Mouse (Mus musculus) heart, embryonic 10.5 days (tissue): ENCODE data around the gene Col24a1. TPM values are rescaled to one million over a fixed set of nuclear protein-coding genes. Genes with fewer than 3 reads are reported as not detected.

Source experiments
- DNase-seq: peaks from one replicate; pipeline ENCODE4 v3.0.0-alpha.2; 2017; ENCODE audit warnings: low spot score
- H3K27ac ChIP-seq: fragments of 300-500 bp; sonication (generic); 2 replicates; pipeline ENCODE4 v1.5.1; 2016; ENCODE audit warnings: mild to moderate bottlenecking
- H3K27me3 ChIP-seq: fragments of 300-500 bp; sonication (generic); 2 replicates; pipeline ENCODE4 v1.6.1; 2016; ENCODE audit warnings: mild to moderate bottlenecking; ENCODE audit not compliant: poor library complexity, insufficient read depth, severe bottlenecking
- H3K36me3 ChIP-seq: fragments of 300-500 bp; sonication (generic); 2 replicates; pipeline ENCODE4 v1.6.1; 2016; ENCODE audit warnings: mild to moderate bottlenecking, moderate library complexity
- H3K4me1 ChIP-seq: fragments of 300-500 bp; sonication (generic); 2 replicates; pipeline ENCODE4 v1.6.1; 2016; ENCODE audit warnings: mild to moderate bottlenecking
- H3K4me3 ChIP-seq: fragments of 300-500 bp; sonication (generic); 2 replicates; pipeline ENCODE4 v1.5.1; 2016; ENCODE audit warnings: mild to moderate bottlenecking, moderate library complexity
- H3K9me3 ChIP-seq: fragments of 300-500 bp; sonication (generic); 2 replicates; pipeline ENCODE4 v1.6.1; 2016; ENCODE audit warnings: mild to moderate bottlenecking, moderate library complexity
- WGBS: fragments of 180-500 bp; shearing (Covaris S2); methylation state at CpG from one replicate; pipeline ENCODE4 v1.1.7; 2016; 5-methylcytosine and 5-hydroxymethylcytosine counted together
- polyA plus RNA-seq: library from polyadenylated mRNA; unstranded; fragments of >200 nt; fragmentation: Nextera tagmentation; extraction: Ambion mirVana; gene quantifications from 2 replicates; pipeline ENCODE4 v1.2.1, GENCODE M21; 2016

Col24a1 gene
- polyA plus RNA-seq = 0.34 and 0.63 TPM in 2 replicates

DNA sequence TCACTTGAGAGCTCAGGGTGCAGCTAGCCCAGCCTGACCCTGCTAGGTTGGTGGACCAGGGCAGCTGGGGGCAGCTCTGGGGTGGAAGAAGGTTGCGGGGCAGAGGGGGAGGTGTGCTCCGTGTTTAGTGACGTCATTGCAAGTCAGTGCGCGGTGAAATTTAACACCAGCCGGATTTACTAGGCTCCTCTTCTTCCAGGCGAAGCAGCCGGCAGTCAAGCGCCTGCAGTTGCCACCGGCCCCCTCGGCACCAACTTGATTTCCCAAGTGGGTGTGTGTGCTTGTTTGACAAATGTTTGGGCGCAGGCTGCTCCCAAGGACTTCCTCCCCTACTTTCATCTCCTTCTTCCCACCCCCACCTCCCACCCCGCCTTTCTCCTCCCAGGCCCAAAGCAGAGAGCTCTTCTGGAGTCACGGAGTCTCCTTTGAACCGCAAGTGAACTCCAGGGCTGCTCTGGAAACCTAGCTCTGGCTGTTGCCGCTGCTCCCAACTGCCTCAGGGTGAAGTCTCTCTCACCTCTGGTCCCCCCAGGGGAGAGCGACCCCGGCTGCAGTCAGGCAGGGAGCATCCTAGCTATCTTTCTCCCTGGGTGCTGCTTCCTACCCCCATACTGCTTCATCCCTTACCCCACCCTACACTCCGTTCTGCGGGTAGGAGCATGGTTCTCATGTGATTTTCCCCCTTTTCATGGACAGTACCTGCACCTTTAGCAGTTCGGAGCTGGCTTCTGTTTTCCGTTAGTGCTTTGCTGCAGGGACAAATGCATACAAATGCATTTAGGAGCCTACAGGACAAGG is at the start of gene Col24a1:
Gene Col24a1, plus strand, starts transcription at position 136 of the 798 bp plus-strand sequence.
- H3K9me3 ChIP-seq = no peaks in the 10 kb centered on the region
- peaks cover 21% of the 10 kb centered on the region for H3K4me1 ChIP-seq
- H3K27me3 ChIP-seq = peaks cover 23% of the 10 kb centered on the region
- DNase-seq = peak; percentile 75
- H3K36me3 ChIP-seq = no peaks in the 10 kb centered on the region
- H3K4me3 ChIP-seq = peak within 1 kb of the TSS; percentile 62
- peak within 1 kb of the TSS; percentile 60 for H3K27ac ChIP-seq
- WGBS = under 1% methylated on average over 22 of the region's 22 CpGs

DNA sequence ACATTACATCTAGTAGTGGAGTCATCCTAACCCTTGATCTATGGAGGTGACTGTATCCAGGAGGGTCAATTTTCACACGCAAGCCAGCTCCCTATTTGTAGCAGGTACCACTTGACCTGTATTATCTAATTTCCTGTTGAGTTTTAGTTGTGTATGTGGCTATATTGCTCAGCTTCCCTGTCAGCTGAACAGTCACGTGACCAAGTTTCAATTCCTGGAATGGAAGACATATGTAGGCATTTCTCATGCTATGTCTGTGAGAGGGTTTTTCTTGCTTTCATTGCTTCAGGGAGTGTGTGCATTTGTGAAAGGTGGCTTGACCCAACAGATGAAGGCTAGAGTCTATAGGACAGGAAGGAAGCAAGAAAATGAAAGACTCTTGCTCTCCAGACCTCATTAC is 44.2 kb upstream of the Col24a1 start:
- no peaks in the 10 kb centered on the region for H3K4me1 ChIP-seq
- H3K9me3 ChIP-seq = no peaks in the 10 kb centered on the region
- no peak overlapping the region for H3K27ac ChIP-seq
- DNase-seq = no peak
- H3K27me3 ChIP-seq = no peaks in the 10 kb centered on the region
- no peak overlapping the region for H3K4me3 ChIP-seq
- 78% methylated on average over 2 of the region's 2 CpGs for WGBS
- no peaks in the 10 kb centered on the region for H3K36me3 ChIP-seq

DNA sequence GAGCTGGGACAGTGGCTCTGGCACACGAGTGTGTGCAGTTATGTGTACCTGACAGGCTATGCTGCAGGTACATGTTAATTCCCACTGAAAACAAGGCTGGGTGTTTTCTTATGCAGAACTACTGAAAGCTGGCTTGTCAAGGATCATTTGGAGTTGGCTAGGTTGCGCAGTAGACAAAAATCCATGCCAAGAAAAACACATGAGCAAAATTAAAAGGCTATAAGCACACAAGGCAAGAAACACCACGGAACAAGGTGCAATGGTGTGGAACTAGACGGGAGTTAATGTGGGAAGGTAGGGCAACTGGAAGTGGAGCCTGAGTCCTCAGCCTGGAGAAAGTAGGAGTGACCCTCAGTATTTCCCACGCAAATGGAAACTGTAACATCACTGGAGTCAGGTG is 39.2 kb upstream of the Col24a1 start:
- H3K4me1 ChIP-seq = no peaks in the 10 kb centered on the region
- WGBS = 88% methylated on average over 5 of the region's 5 CpGs
- no peaks in the 10 kb centered on the region for H3K9me3 ChIP-seq
- DNase-seq = no peak
- no peaks in the 10 kb centered on the region for H3K27me3 ChIP-seq
- no peaks in the 10 kb centered on the region for H3K36me3 ChIP-seq
- no peak overlapping the region for H3K4me3 ChIP-seq
- no peak overlapping the region for H3K27ac ChIP-seq

GRCm38 (mm10) chr3:145254764-145255396 is 37.4 kb upstream of the Col24a1 start:
- Histone ChIP-seq H3K36me3 (no peaks in the 10 kb centered on the region), H3K4me1 (no peaks in the 10 kb centered on the region), H3K4me3 (no peak overlapping the region), H3K27ac (no peak overlapping the region), H3K27me3 (no peaks in the 10 kb centered on the region), H3K9me3 (no peaks in the 10 kb centered on the region)
- WGBS = 64% methylated on average over 3 of the region's 3 CpGs
- DNase-seq = no peak

DNA sequence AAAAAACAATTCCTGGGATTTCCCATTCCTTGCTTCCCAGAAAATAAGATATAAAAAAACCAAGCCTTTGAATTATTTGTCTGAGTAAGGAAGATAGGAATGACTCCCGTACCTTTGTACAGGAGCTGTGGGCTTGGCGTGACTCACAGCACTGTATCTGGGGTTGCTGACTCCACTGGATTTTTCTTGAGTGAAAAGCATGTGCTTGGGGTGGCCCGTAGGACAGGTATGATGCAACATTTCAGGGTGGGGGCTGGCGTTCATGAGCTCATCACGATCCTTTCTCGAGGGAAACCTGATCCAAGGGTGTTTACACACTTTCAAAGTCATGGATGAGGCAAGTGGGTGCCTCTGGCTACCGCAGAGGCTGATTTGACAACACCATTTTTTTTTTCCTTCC is 35.6 kb upstream of the Col24a1 start:
- no peaks in the 10 kb centered on the region for H3K27me3 ChIP-seq
- H3K4me1 ChIP-seq = no peaks in the 10 kb centered on the region
- H3K4me3 ChIP-seq = no peak overlapping the region
- no peak for DNase-seq
- no peaks in the 10 kb centered on the region for H3K36me3 ChIP-seq
- WGBS = 73% methylated on average over 7 of the region's 7 CpGs
- H3K9me3 ChIP-seq = no peaks in the 10 kb centered on the region
- H3K27ac ChIP-seq = no peak overlapping the region

DNA sequence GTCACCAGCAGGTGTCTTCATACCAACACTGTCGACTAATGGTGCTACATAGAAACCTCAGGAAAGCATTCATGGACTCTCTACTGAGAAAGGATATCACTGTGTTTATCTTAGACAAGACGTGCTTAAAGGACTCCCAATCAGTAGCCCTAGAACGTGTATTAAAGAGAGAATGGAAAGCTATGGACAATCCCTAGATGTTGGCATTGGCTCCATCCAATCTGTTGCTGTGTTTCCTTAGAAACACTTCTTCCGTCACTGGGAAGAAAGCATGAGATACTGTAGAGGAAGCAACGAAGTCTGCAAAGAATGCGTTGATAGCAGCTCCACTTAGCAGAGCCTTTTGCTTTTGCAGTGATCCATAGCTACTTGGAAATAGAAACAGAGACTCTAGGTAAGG is 32.6 kb upstream of the Col24a1 start:
- WGBS = 54% methylated on average over 6 of the region's 6 CpGs
- no peak overlapping the region for H3K4me3 ChIP-seq
- no peaks in the 10 kb centered on the region for H3K4me1 ChIP-seq
- no peaks in the 10 kb centered on the region for H3K36me3 ChIP-seq
- no peaks in the 10 kb centered on the region for H3K27me3 ChIP-seq
- H3K27ac ChIP-seq = no peak overlapping the region
- no peak for DNase-seq
- no peaks in the 10 kb centered on the region for H3K9me3 ChIP-seq

GRCm38 (mm10) chr3:145263131-145263530 is 29.1 kb upstream of the Col24a1 start:
- Histone ChIP-seq H3K9me3 (no peaks in the 10 kb centered on the region), H3K4me1 (no peaks in the 10 kb centered on the region), H3K27ac (no peak overlapping the region), H3K27me3 (no peaks in the 10 kb centered on the region), H3K4me3 (no peak overlapping the region), H3K36me3 (no peaks in the 10 kb centered on the region)
- DNase-seq = no peak
- WGBS = 72% methylated on average over 4 of the region's 4 CpGs

DNA sequence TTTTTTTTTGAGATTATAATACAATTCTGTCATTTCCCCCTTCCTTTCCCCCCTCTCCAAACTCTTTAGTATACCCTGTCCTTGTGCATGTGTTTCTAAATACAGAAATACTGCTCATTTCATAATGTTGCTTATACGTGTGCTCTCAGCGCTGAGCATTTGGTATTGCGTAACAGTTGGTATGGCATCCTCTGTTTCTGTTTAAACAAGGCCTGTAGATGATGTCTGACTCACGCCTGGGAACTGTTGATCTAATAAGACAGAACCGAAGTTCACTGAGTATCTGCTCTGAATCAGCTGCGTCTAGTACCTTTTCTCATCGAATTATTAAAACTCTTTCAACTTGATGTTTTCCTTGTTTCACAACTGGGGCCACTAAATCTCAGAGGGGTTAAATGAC is 24.2 kb upstream of the Col24a1 start:
- Histone ChIP-seq H3K4me1 (no peaks in the 10 kb centered on the region), H3K27me3 (no peaks in the 10 kb centered on the region), H3K27ac (no peak overlapping the region), H3K36me3 (no peaks in the 10 kb centered on the region), H3K9me3 (no peaks in the 10 kb centered on the region), H3K4me3 (no peak overlapping the region)
- DNase-seq = no peak
- 83% methylated on average over 7 of the region's 7 CpGs for WGBS

- Histone ChIP-seq H3K4me3 (no peak overlapping the region), H3K27me3 (no peaks in the 10 kb centered on the region), H3K4me1 (no peaks in the 10 kb centered on the region), H3K27ac (no peak overlapping the region), H3K36me3 (no peaks in the 10 kb centered on the region), H3K9me3 (no peaks in the 10 kb centered on the region)
- DNase-seq = no peak
- WGBS = 66% methylated on average over 6 of the region's 6 CpGs
These were observed 18.1 kb upstream of the Col24a1 start for GRCm38 (mm10) chr3:145274191-145274590.

DNA sequence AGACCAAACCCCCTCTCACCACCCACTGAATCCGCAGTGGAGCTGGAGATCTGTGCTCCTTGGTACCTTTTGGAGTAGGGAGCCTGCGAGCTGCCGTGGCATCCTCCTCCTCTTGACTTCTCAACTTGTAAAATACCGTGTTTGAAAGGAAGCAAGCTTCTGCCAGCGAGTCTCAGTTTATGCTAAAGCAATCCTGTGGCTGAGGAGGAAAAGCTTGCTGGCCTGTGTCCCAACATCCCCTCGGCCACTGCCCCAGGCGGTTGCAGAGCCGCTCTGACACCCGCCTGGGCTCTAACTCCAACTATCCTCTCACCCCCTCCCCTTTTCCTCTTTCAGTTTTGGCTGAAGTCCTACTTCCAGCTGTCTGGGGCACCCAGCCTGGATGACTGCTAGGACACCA is 935 bp downstream of the Col24a1 start:
- Histone ChIP-seq H3K9me3 (no peaks in the 10 kb centered on the region), H3K4me1 (peaks cover 21% of the 10 kb centered on the region), H3K27me3 (peaks cover 23% of the 10 kb centered on the region), H3K27ac (peak overlapping the region; percentile 60), H3K4me3 (peak overlapping the region; percentile 62), H3K36me3 (no peaks in the 10 kb centered on the region)
- DNase-seq = no peak
- under 1% methylated on average over 9 of the region's 9 CpGs for WGBS

DNA sequence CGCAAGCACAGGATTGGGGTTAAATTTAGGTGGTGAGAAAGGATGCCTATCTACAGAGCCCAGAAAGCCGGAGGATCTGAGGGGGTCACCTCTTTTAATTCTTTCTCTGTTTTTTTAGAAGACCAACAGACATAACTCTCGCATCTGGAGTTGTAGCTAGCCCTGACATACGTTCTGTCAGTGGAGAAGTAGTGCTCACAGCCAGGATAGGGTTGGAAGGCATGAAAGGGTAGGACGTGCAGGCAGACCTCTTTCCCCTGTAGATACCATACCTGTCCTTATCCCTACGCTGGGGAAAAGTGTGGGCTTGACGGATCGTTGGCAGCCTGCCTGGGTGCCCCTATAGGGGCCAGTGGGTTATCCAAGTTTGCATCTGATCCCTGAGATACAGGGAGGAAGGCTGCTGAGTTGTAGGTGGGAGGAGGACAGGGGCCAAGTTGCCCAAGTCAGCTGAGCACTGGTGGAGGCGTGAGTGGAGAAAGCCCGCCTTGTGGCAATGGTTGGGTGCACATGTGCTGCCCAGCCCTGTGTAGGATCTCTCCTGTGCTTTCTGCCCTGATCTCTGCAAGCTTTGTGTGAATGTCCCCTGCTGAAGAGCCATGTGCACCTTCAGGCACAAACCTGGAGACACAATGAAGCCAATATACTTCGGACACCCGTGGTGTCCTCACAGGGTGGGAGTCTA is 1.5 kb downstream of the Col24a1 start:
- Histone ChIP-seq H3K27ac (no peak overlapping the region), H3K36me3 (no peaks in the 10 kb centered on the region), H3K27me3 (peaks cover 23% of the 10 kb centered on the region), H3K4me3 (peak overlapping the region; percentile 62), H3K4me1 (peaks cover 21% of the 10 kb centered on the region), H3K9me3 (no peaks in the 10 kb centered on the region)
- DNase-seq = no peak
- 45% methylated on average over 12 of the region's 12 CpGs for WGBS

DNA sequence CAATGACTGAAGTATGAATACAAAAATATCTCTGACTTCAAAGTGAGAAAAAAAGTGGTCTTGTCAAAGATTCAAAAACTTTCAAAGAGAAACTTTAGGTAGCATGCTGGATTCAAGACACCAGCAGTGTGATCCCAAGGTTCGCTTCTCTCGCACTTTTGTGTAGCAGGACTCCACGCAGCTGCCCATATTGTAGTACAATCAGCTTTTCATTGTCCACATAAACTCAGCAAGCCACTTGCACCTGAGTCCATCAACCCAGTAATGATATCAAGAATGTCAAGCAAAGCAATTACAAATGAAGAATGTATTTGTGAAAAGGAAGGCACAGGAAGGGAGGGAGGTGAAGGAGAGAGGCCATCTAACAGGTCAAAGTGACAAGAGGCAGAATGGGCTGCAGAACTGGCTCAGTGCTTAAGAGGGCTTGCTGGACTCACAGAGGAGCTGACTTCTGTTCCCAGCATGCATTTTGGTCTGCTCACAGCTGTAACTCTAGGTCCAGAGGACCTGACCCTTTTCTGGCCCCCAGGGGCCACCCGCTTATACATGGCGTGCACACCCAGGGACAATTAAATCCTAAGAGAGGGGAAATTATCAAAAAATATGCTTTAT is 7.8 kb downstream of the Col24a1 start:
- H3K9me3 ChIP-seq = no peaks in the 10 kb centered on the region
- H3K4me3 ChIP-seq = no peak overlapping the region
- no peak for DNase-seq
- 89% methylated on average over 5 of the region's 5 CpGs for WGBS
- H3K27ac ChIP-seq = no peak overlapping the region
- no peaks in the 10 kb centered on the region for H3K4me1 ChIP-seq
- H3K27me3 ChIP-seq = no peaks in the 10 kb centered on the region
- H3K36me3 ChIP-seq = no peaks in the 10 kb centered on the region

GRCm38 (mm10) chr3:145305311-145305710 is 13.0 kb downstream of the Col24a1 start:
- Histone ChIP-seq H3K27ac (no peak overlapping the region), H3K4me1 (no peaks in the 10 kb centered on the region), H3K36me3 (no peaks in the 10 kb centered on the region), H3K9me3 (no peaks in the 10 kb centered on the region), H3K4me3 (no peak overlapping the region), H3K27me3 (no peaks in the 10 kb centered on the region)
- WGBS = 87% methylated on average over 5 of the region's 5 CpGs
- DNase-seq = no peak
